Mouse (Mus musculus): ENCODE measurements around the gene Bloc1s4. TPM values are rescaled to one million over a fixed set of nuclear protein-coding genes. Genes with fewer than 3 reads are reported as not detected.

Bloc1s4 gene
- polyA plus RNA-seq, 1 experiment from 2014 or later = 20.6 TPM

GRCm38 (mm10) chr5:36766958-36767703, 18.7 kb upstream of the Bloc1s4 start:
- no peak for DNase-seq (ENCODE audit: extremely low spot score, low spot score)
- H3K27ac ChIP-seq = peak overlapping the region; percentile 64; the same call in 1 of the 2 replicates
- H3K27me3 ChIP-seq (ENCODE audit: poor library complexity, severe bottlenecking) = no peaks in the 10 kb centered on the region
- peaks cover 37% of the 10 kb centered on the region for H3K4me1 ChIP-seq
- H3K36me3 ChIP-seq (replicated peaks) = no peaks in the 10 kb centered on the region
- no peak overlapping the region for H3K4me3 ChIP-seq
- 43% methylated on average over 10 of the region's 10 CpGs for WGBS
- no peaks in the 10 kb centered on the region for H3K9me3 ChIP-seq

GRCm38 (mm10) chr5:36759848-36760247, 11.4 kb upstream of the Bloc1s4 start:
- Histone ChIP-seq H3K27me3 (ENCODE audit: poor library complexity, severe bottlenecking) (no peaks in the 10 kb centered on the region), H3K36me3 (replicated peaks) (no peaks in the 10 kb centered on the region), H3K4me1 (peaks cover 18% of the 10 kb centered on the region), H3K27ac (no peak overlapping the region), H3K4me3 (no peak overlapping the region), H3K9me3 (no peaks in the 10 kb centered on the region)
- no peak for DNase-seq (ENCODE audit: extremely low spot score, low spot score)
- 84% methylated on average over 4 of the region's 4 CpGs for WGBS

- Histone ChIP-seq H3K4me3 (no peak overlapping the region), H3K27me3 (ENCODE audit: poor library complexity, severe bottlenecking) (no peaks in the 10 kb centered on the region), H3K36me3 (replicated peaks) (no peaks in the 10 kb centered on the region), H3K27ac (no peak overlapping the region), H3K4me1 (no peaks in the 10 kb centered on the region), H3K9me3 (no peaks in the 10 kb centered on the region)
- 67% methylated on average over 5 of the region's 5 CpGs for WGBS
- no peak for DNase-seq (ENCODE audit: extremely low spot score, low spot score)
Observed at GRCm38 (mm10) chr5:36757033-36757432, 8.6 kb upstream of the Bloc1s4 start.

- Histone ChIP-seq H3K27ac (no peak overlapping the region), H3K4me3 (no peak overlapping the region), H3K27me3 (ENCODE audit: poor library complexity, severe bottlenecking) (no peaks in the 10 kb centered on the region), H3K9me3 (no peaks in the 10 kb centered on the region), H3K36me3 (replicated peaks) (peaks cover 5% of the 10 kb centered on the region; the same call in 1 of the 2 replicates), H3K4me1 (peaks cover 19% of the 10 kb centered on the region)
- DNase-seq (ENCODE audit: extremely low spot score, low spot score) = no peak
- WGBS = 75% methylated on average over 9 of the region's 9 CpGs
Observed at GRCm38 (mm10) chr5:36750119-36751078, 1.9 kb upstream of the Bloc1s4 start.

- H3K4me1 ChIP-seq = peaks cover 19% of the 10 kb centered on the region
- DNase-seq (ENCODE audit: extremely low spot score, low spot score) = no peak
- H3K9me3 ChIP-seq = no peaks in the 10 kb centered on the region
- peaks cover 5% of the 10 kb centered on the region; the same call in 1 of the 2 replicates for H3K36me3 ChIP-seq (replicated peaks)
- WGBS = 3% methylated on average over 76 of the region's 76 CpGs
- peak overlapping the region; percentile 74 for H3K4me3 ChIP-seq
- H3K27ac ChIP-seq = peak overlapping the region; percentile 88
- no peaks in the 10 kb centered on the region for H3K27me3 ChIP-seq (ENCODE audit: poor library complexity, severe bottlenecking)
Observed at GRCm38 (mm10) chr5:36747794-36748535, 485 bp downstream of the Bloc1s4 start.

- peak overlapping the region; percentile 74 for H3K4me3 ChIP-seq
- no peaks in the 10 kb centered on the region for H3K27me3 ChIP-seq (ENCODE audit: poor library complexity, severe bottlenecking)
- no peaks in the 10 kb centered on the region for H3K9me3 ChIP-seq
- H3K27ac ChIP-seq = no peak overlapping the region
- DNase-seq (ENCODE audit: extremely low spot score, low spot score) = no peak
- peaks cover 5% of the 10 kb centered on the region; the same call in 1 of the 2 replicates for H3K36me3 ChIP-seq (replicated peaks)
- 89% methylated on average over 7 of the region's 7 CpGs for WGBS
- H3K4me1 ChIP-seq = peaks cover 24% of the 10 kb centered on the region
Observed at GRCm38 (mm10) chr5:36747071-36747470, 1.4 kb downstream of the Bloc1s4 start.

- Histone ChIP-seq H3K27me3 (ENCODE audit: poor library complexity, severe bottlenecking) (no peaks in the 10 kb centered on the region; the same call in 1 of the 2 replicates), H3K4me3 (no peak overlapping the region), H3K27ac (no peak overlapping the region), H3K4me1 (peaks cover 24% of the 10 kb centered on the region), H3K36me3 (replicated peaks) (peaks cover 5% of the 10 kb centered on the region; the same call in 1 of the 2 replicates), H3K9me3 (no peaks in the 10 kb centered on the region)
- WGBS = 46% methylated on average over 16 of the region's 16 CpGs
- peak; percentile 78 for DNase-seq (ENCODE audit: extremely low spot score, low spot score)
Observed at GRCm38 (mm10) chr5:36742126-36742848, 6.2 kb downstream of the Bloc1s4 start.

GRCm38 (mm10) chr5:36739829-36740228, 8.6 kb downstream of the Bloc1s4 start:
- H3K4me3 ChIP-seq = no peak overlapping the region
- DNase-seq (ENCODE audit: extremely low spot score, low spot score) = no peak
- H3K27ac ChIP-seq = no peak overlapping the region
- H3K27me3 ChIP-seq (ENCODE audit: poor library complexity, severe bottlenecking) = no peaks in the 10 kb centered on the region; the same call in 1 of the 2 replicates
- peaks cover 16% of the 10 kb centered on the region; the same call in 1 of the 2 replicates for H3K4me1 ChIP-seq
- H3K9me3 ChIP-seq = no peaks in the 10 kb centered on the region
- H3K36me3 ChIP-seq (replicated peaks) = no peaks in the 10 kb centered on the region
- 53% methylated on average over 4 of the region's 4 CpGs for WGBS

- 69% methylated on average over 16 of the region's 16 CpGs for WGBS
- H3K4me3 ChIP-seq = no peak overlapping the region
- H3K27ac ChIP-seq = no peak overlapping the region
- no peaks in the 10 kb centered on the region for H3K9me3 ChIP-seq
- H3K27me3 ChIP-seq (ENCODE audit: poor library complexity, severe bottlenecking) = no peaks in the 10 kb centered on the region; the same call in 1 of the 2 replicates
- H3K4me1 ChIP-seq = peaks cover 16% of the 10 kb centered on the region; the same call in 1 of the 2 replicates
- DNase-seq (ENCODE audit: extremely low spot score, low spot score) = no peak
- H3K36me3 ChIP-seq (replicated peaks) = no peaks in the 10 kb centered on the region
Observed at GRCm38 (mm10) chr5:36738799-36739615, 9.4 kb downstream of the Bloc1s4 start.

- WGBS = 66% methylated on average over 4 of the region's 4 CpGs
- H3K4me3 ChIP-seq = no peak overlapping the region
- no peaks in the 10 kb centered on the region; the same call in 1 of the 2 replicates for H3K27me3 ChIP-seq (ENCODE audit: poor library complexity, severe bottlenecking)
- no peaks in the 10 kb centered on the region for H3K36me3 ChIP-seq (replicated peaks)
- H3K9me3 ChIP-seq = no peaks in the 10 kb centered on the region
- peaks cover 16% of the 10 kb centered on the region; the same call in 1 of the 2 replicates for H3K4me1 ChIP-seq
- no peak overlapping the region for H3K27ac ChIP-seq
- DNase-seq (ENCODE audit: extremely low spot score, low spot score) = no peak
Observed at GRCm38 (mm10) chr5:36737765-36738164, 10.7 kb downstream of the Bloc1s4 start.

- Histone ChIP-seq H3K36me3 (replicated peaks) (no peaks in the 10 kb centered on the region), H3K27me3 (ENCODE audit: poor library complexity, severe bottlenecking) (no peaks in the 10 kb centered on the region), H3K4me1 (peaks cover 16% of the 10 kb centered on the region), H3K9me3 (no peaks in the 10 kb centered on the region), H3K27ac (no peak overlapping the region), H3K4me3 (no peak overlapping the region)
- 85% methylated on average over 8 of the region's 8 CpGs for WGBS
- DNase-seq (ENCODE audit: extremely low spot score, low spot score) = no peak
Observed at GRCm38 (mm10) chr5:36736009-36736408, 12.4 kb downstream of the Bloc1s4 start.

Data from forebrain, embryonic 10.5 days (tissue).